Mouse (Mus musculus): ENCODE results near the gene 1110008P14Rik.

GRCm38 (mm10) chr2:32423481-32424331, 42.0 kb upstream of the 1110008P14Rik start:
- no peak for TF ChIP-seq CTCF (IDR thresholded peaks at IDR 0.05; ENCODE audit: low read depth, low read length)
- TF ChIP-seq POLR2AphosphoS5 (IDR thresholded peaks at IDR 0.05; ENCODE audit: insufficient replicate concordance, low read depth, low read length), result no peak
- TF ChIP-seq TAL1 (conservative IDR thresholded peaks at IDR 0.05; ENCODE audit: low read depth, low read length), result no peak
- TF ChIP-seq GATA1 (IDR thresholded peaks at IDR 0.05; ENCODE audit: borderline replicate concordance, low read length), result no peak
- TF ChIP-seq GATA2 (IDR thresholded peaks at IDR 0.05; ENCODE audit: borderline replicate concordance, low read depth, low read length), result no peak

Measured in G1E (cell line).